Mouse (Mus musculus) embryonic facial prominence, embryonic 14.5 days (tissue): ENCODE results near the gene Slc38a6. TPM values are rescaled to one million over a fixed set of nuclear protein-coding genes. Genes with fewer than 3 reads are reported as not detected.

ENCODE experiments used
- polyA plus RNA-seq: library from polyadenylated mRNA; unstranded; fragments of >200 nt; fragmentation: Nextera tagmentation; extraction: Ambion mirVana; gene quantifications from 2 replicates; pipeline ENCODE4 v1.2.1, GENCODE M21; 2014

The Slc38a6 gene
- polyA plus RNA-seq, 1 experiment from 2014 or later = 13.4 TPM

Other genes with a start within 250 kb of the Slc38a6 start
- gene Six1, start 232.9 kb upstream of the Slc38a6 start, polyA plus RNA-seq = 46.5 and 53.9 TPM in 2 replicates
- 6.3 and 7.0 TPM in 2 replicates for gene Six4, start 173.3 kb upstream of the Slc38a6 start, polyA plus RNA-seq
- gene Mnat1, start 163.1 kb upstream of the Slc38a6 start, polyA plus RNA-seq = 38.2 and 41.7 TPM in 2 replicates
- gene Trmt5, start 69 bp upstream of the Slc38a6 start, polyA plus RNA-seq = 15.4 and 20.7 TPM in 2 replicates